21 mouse cellular contexts compared by ENCODE assay signal in genomic region chr11:78412324-78412850, GRCm38 (mm10). TPM values are rescaled to one million over a fixed set of nuclear protein-coding genes. Genes with fewer than 3 reads are reported as not detected.
DNase-seq lines count a peak whose midpoint lies in the region; ATAC-seq and TF ChIP-seq lines count a peak whose summit lies in the region.
"Had no signal": no experiment of that assay in that cellular context is flagged by ENCODE, and none has a peak within 500 bp of the region (broad histone marks: within the 10 kb centered on the region; RNA-seq: fewer than 3 reads in every experiment).

No protein-coding gene starts in this region.

- no peaks in the 10 kb centered on the region for H3K36me3 ChIP-seq in embryonic facial prominence, embryonic 15.5 days
- no peaks in the 10 kb centered on the region for H3K36me3 ChIP-seq in embryonic facial prominence, embryonic 10.5 days (replicated peaks)
- no peaks in the 10 kb centered on the region for H3K36me3 ChIP-seq in limb, embryonic 15.5 days
- no peaks in the 10 kb centered on the region for H3K36me3 ChIP-seq in limb, embryonic 10.5 days
- no peaks in the 10 kb centered on the region for H3K36me3 ChIP-seq in kidney, postnatal 0 days (ENCODE audit: insufficient read depth, low read length)
- H3K36me3 ChIP-seq: forebrain, embryonic 12.5 days; heart, embryonic 10.5 days; limb, embryonic 13.5 days; midbrain, embryonic 15.5 days; neural tube, embryonic 15.5 days had no signal

- no peak for TF ChIP-seq CTCF in kidney, postnatal 0 days (IDR thresholded peaks at IDR 0.05; ENCODE audit: low read depth)

- no peak for DNase-seq in embryonic facial prominence, embryonic 10.5 days (ENCODE audit: low spot score)
- peak; percentile 56 for DNase-seq in kidney, adult 18-20 months
- no peak for DNase-seq in kidney, postnatal 10 days
- DNase-seq in limb, embryonic 10.5 days (ENCODE audit: low spot score): no peak
- no peak for DNase-seq in kidney, postnatal 0 days (ENCODE audit: low spot score)
- no peak for DNase-seq in yolk sac, embryonic 10.5 days (ENCODE audit: low spot score)
- DNase-seq: lung, postnatal 14 days had no signal

- WGBS in embryonic facial prominence, embryonic 15.5 days: 54% methylated on average over 6 of the region's 6 CpGs
- WGBS in embryonic facial prominence, embryonic 10.5 days: 81% methylated on average over 6 of the region's 6 CpGs
- WGBS in limb, embryonic 15.5 days: 59% methylated on average over 6 of the region's 6 CpGs
- WGBS in limb, embryonic 10.5 days: 86% methylated on average over 6 of the region's 6 CpGs
- 75% methylated on average over 6 of the region's 6 CpGs for WGBS in kidney, postnatal 0 days

- H3K4me1 ChIP-seq in embryonic facial prominence, embryonic 15.5 days: 0 out of 2 replicates have a peak, but pooled peaks cover 3% of the 10 kb centered on the region
- H3K4me1 ChIP-seq in embryonic facial prominence, embryonic 10.5 days: no peaks in the 10 kb centered on the region
- 0 out of 2 replicates have a peak, but pooled peaks cover 3% of the 10 kb centered on the region for H3K4me1 ChIP-seq in limb, embryonic 15.5 days
- H3K4me1 ChIP-seq in limb, embryonic 10.5 days: 0 out of 2 replicates have a peak, but pooled peaks cover 3% of the 10 kb centered on the region
- no peaks in the 10 kb centered on the region for H3K4me1 ChIP-seq in kidney, postnatal 0 days (replicated peaks; ENCODE audit: insufficient read depth, low read length)
- H3K4me1 ChIP-seq: forebrain, embryonic 12.5 days; heart, embryonic 10.5 days; limb, embryonic 13.5 days; midbrain, embryonic 15.5 days; neural tube, embryonic 15.5 days had no signal

- no peaks in the 10 kb centered on the region for H3K27me3 ChIP-seq in embryonic facial prominence, embryonic 15.5 days
- H3K27me3 ChIP-seq in embryonic facial prominence, embryonic 10.5 days (replicated peaks; ENCODE audit: low read depth, poor library complexity, severe bottlenecking): no peaks in the 10 kb centered on the region
- no peaks in the 10 kb centered on the region for H3K27me3 ChIP-seq in limb, embryonic 15.5 days
- H3K27me3 ChIP-seq in limb, embryonic 10.5 days (ENCODE audit: low read depth, poor library complexity, severe bottlenecking): 0 out of 2 replicates have a peak, but pooled peaks cover 4% of the 10 kb centered on the region
- H3K27me3 ChIP-seq in kidney, postnatal 0 days (ENCODE audit: insufficient read depth, low read length): no peaks in the 10 kb centered on the region
- H3K27me3 ChIP-seq: midbrain, embryonic 15.5 days; neural tube, embryonic 15.5 days had no signal

- H3K27ac ChIP-seq in embryonic facial prominence, embryonic 15.5 days (replicated peaks): 0 out of 2 replicates have a peak overlapping the region, but pooled peaks have one; percentile 1
- no peak overlapping the region for H3K27ac ChIP-seq in embryonic facial prominence, embryonic 10.5 days (replicated peaks)
- no peak overlapping the region for H3K27ac ChIP-seq in limb, embryonic 15.5 days
- H3K27ac ChIP-seq in limb, embryonic 10.5 days: no peak overlapping the region
- H3K27ac ChIP-seq in kidney, postnatal 0 days: peak overlapping the region; percentile 50; the same call in 1 of the 2 replicates
- H3K27ac ChIP-seq: forebrain, embryonic 12.5 days; heart, embryonic 10.5 days; limb, embryonic 13.5 days; midbrain, embryonic 15.5 days; neural tube, embryonic 15.5 days had no signal

- no peak overlapping the region for H3K4me2 ChIP-seq in embryonic facial prominence, embryonic 15.5 days (replicated peaks)
- no peak overlapping the region for H3K4me2 ChIP-seq in limb, embryonic 15.5 days
- no peak overlapping the region for H3K4me2 ChIP-seq in kidney, postnatal 0 days (ENCODE audit: low read length)
- H3K4me2 ChIP-seq: forebrain, embryonic 12.5 days; limb, embryonic 13.5 days; midbrain, embryonic 15.5 days; neural tube, embryonic 15.5 days had no signal

- H3K9me3 ChIP-seq in embryonic facial prominence, embryonic 15.5 days (replicated peaks): no peaks in the 10 kb centered on the region
- H3K9me3 ChIP-seq in embryonic facial prominence, embryonic 10.5 days: no peaks in the 10 kb centered on the region
- no peaks in the 10 kb centered on the region for H3K9me3 ChIP-seq in limb, embryonic 15.5 days
- no peaks in the 10 kb centered on the region for H3K9me3 ChIP-seq in limb, embryonic 10.5 days (replicated peaks)
- H3K9me3 ChIP-seq in kidney, postnatal 0 days (replicated peaks; ENCODE audit: low read length): no peaks in the 10 kb centered on the region
- H3K9me3 ChIP-seq: forebrain, embryonic 12.5 days; heart, embryonic 10.5 days; limb, embryonic 13.5 days; midbrain, embryonic 15.5 days; neural tube, embryonic 15.5 days had no signal

- no peak overlapping the region for H3K4me3 ChIP-seq in embryonic facial prominence, embryonic 15.5 days (replicated peaks)
- H3K4me3 ChIP-seq in embryonic facial prominence, embryonic 10.5 days: no peak overlapping the region
- no peak overlapping the region for H3K4me3 ChIP-seq in limb, embryonic 15.5 days
- H3K4me3 ChIP-seq in limb, embryonic 10.5 days: no peak overlapping the region
- H3K4me3 ChIP-seq in kidney, postnatal 0 days (replicated peaks; ENCODE audit: low read depth, low read length): no peak overlapping the region
- H3K4me3 ChIP-seq: forebrain, embryonic 12.5 days; heart, embryonic 10.5 days; limb, embryonic 13.5 days; midbrain, embryonic 15.5 days; myocyte; neural tube, embryonic 15.5 days had no signal

- ATAC-seq in embryonic facial prominence, embryonic 15.5 days (ENCODE audit: insufficient number of reproducible peaks, low FRiP score, low TSS enrichment, low read depth): no peak
- 0 out of 2 replicates have a peak, but pooled peaks have one; percentile 40 for ATAC-seq in limb, embryonic 15.5 days (ENCODE audit: insufficient number of reproducible peaks, low FRiP score, low TSS enrichment, low read depth)
- ATAC-seq in kidney, postnatal 0 days (replicated peaks; ENCODE audit: low FRiP score, low read depth): no peak
- ATAC-seq: midbrain, embryonic 15.5 days had no signal

- H3K9ac ChIP-seq in embryonic facial prominence, embryonic 15.5 days: no peak overlapping the region
- H3K9ac ChIP-seq in limb, embryonic 15.5 days: no peak overlapping the region
- H3K9ac ChIP-seq in kidney, postnatal 0 days (ENCODE audit: low read depth, low read length): no peak overlapping the region
- H3K9ac ChIP-seq: forebrain, embryonic 12.5 days; limb, embryonic 13.5 days; midbrain, embryonic 15.5 days; neural tube, embryonic 15.5 days had no signal

RNA-seq across cellular contexts. Expression of gene Slc13a2, which starts 9.6 kb away (rescaled TPM):
- 0.07 and 0.11 TPM in 2 replicates for polyA plus RNA-seq in embryonic facial prominence, embryonic 15.5 days (2015; fragmentation: Nextera tagmentation; extraction: Ambion mirVana)
- polyA plus RNA-seq in embryonic facial prominence, embryonic 10.5 days (2016; fragmentation: Nextera tagmentation; extraction: Ambion mirVana): not detected in 2 replicates
- polyA plus RNA-seq in limb, embryonic 15.5 days (2015; fragmentation: Nextera tagmentation; extraction: Ambion mirVana): 0.10 TPM in 1 of 2 replicates, not detected in the other
- polyA plus RNA-seq in limb, embryonic 10.5 days (2016; fragmentation: Nextera tagmentation; extraction: Ambion mirVana): not detected in 2 replicates
- polyA plus RNA-seq in kidney, postnatal 0 days (2015; fragmentation: Nextera tagmentation; extraction: Ambion mirVana): 6.5 and 6.6 TPM in 2 replicates
- polyA plus RNA-seq: embryonic facial prominence, embryonic 14.5 days; forebrain, embryonic 12.5 days; heart, embryonic 10.5 days; heart, postnatal 0 days; hindbrain, embryonic 11.5 days; limb, embryonic 13.5 days; midbrain, embryonic 15.5 days; neural tube, embryonic 15.5 days had no signal

RNA-seq across cellular contexts. Expression of gene Foxn1, which starts 26.0 kb away (rescaled TPM):
- polyA plus RNA-seq in embryonic facial prominence, embryonic 15.5 days (2015; fragmentation: Nextera tagmentation; extraction: Ambion mirVana): 4.2 and 4.6 TPM in 2 replicates
- polyA plus RNA-seq in embryonic facial prominence, embryonic 10.5 days (2016; fragmentation: Nextera tagmentation; extraction: Ambion mirVana): 0.21 and 0.26 TPM in 2 replicates
- polyA plus RNA-seq in limb, embryonic 15.5 days (2015; fragmentation: Nextera tagmentation; extraction: Ambion mirVana): 3.1 and 3.5 TPM in 2 replicates
- 0.06 TPM in 1 of 2 replicates, not detected in the other for polyA plus RNA-seq in limb, embryonic 10.5 days (2016; fragmentation: Nextera tagmentation; extraction: Ambion mirVana)
- polyA plus RNA-seq in kidney, postnatal 0 days (2015; fragmentation: Nextera tagmentation; extraction: Ambion mirVana): not detected in 2 replicates
- polyA plus RNA-seq: forebrain, embryonic 12.5 days; heart, postnatal 0 days; intestine, embryonic 14.5 days; liver, embryonic 16.5 days; midbrain, embryonic 15.5 days; neural tube, embryonic 15.5 days; spleen, adult 2 months had no signal

RNA-seq across cellular contexts. Expression of gene Slc46a1, which starts 53.1 kb away (rescaled TPM):
- polyA plus RNA-seq in embryonic facial prominence, embryonic 15.5 days (2015; fragmentation: Nextera tagmentation; extraction: Ambion mirVana): 15.5 and 19.0 TPM in 2 replicates
- 14.9 and 18.4 TPM in 2 replicates for polyA plus RNA-seq in embryonic facial prominence, embryonic 10.5 days (2016; fragmentation: Nextera tagmentation; extraction: Ambion mirVana)
- polyA plus RNA-seq in limb, embryonic 15.5 days (2015; fragmentation: Nextera tagmentation; extraction: Ambion mirVana): 20.2 and 21.3 TPM in 2 replicates
- polyA plus RNA-seq in limb, embryonic 10.5 days (2016; fragmentation: Nextera tagmentation; extraction: Ambion mirVana): 15.0 and 18.1 TPM in 2 replicates
- 21.7 and 23.4 TPM in 2 replicates for polyA plus RNA-seq in kidney, postnatal 0 days (2015; fragmentation: Nextera tagmentation; extraction: Ambion mirVana)

Comparison
In these comparisons a context has a peak if more than half of its experiments do, and no peak if none do; other contexts are left out.
1. H3K27ac ChIP-seq: peak in embryonic facial prominence, embryonic 15.5 days (single experiment) and kidney, postnatal 0 days (single experiment); none in embryonic facial prominence, embryonic 10.5 days (single experiment), limb, embryonic 15.5 days (single experiment) and limb, embryonic 10.5 days (single experiment).